Mouse (Mus musculus) 416B (cell line): Measurements from ENCODE around the gene Taz.

ENCODE experiments used
- DNase-seq: peaks from one replicate; pipeline ENCODE4 v3.0.0; 2011; ENCODE audit warnings: low read depth

Taz gene

GRCm38 (mm10) chrX:74281732-74282394 is at the start of gene Taz, which contains the start of gene Dnase1l1:
Gene Taz (plus strand): TSS chrX:74281912.
Gene Dnase1l1 (minus strand): TSS chrX:74282337.
- peak; percentile 93 for DNase-seq

GRCm38 (mm10) chrX:74233196-74233595 is 48.5 kb upstream of the Taz start:
- no peak for DNase-seq

GRCm38 (mm10) chrX:74240332-74240731 is 41.4 kb upstream of the Taz start:
- no peak for DNase-seq

GRCm38 (mm10) chrX:74243396-74243795 is 38.3 kb upstream of the Taz start:
- no peak for DNase-seq

- peak; percentile 88 for DNase-seq
These were observed 37.9 kb upstream of the Taz start for GRCm38 (mm10) chrX:74243807-74244206.

- peak; percentile 92 for DNase-seq
These were observed 37.1 kb upstream of the Taz start for GRCm38 (mm10) chrX:74244614-74245083.

- no peak for DNase-seq
These were observed 36.6 kb upstream of the Taz start for GRCm38 (mm10) chrX:74245107-74245506.

- peak; percentile 79 for DNase-seq
These were observed 36.0 kb upstream of the Taz start for GRCm38 (mm10) chrX:74245687-74246086.

GRCm38 (mm10) chrX:74246213-74246681 is 35.5 kb upstream of the Taz start:
- peak; percentile 94 for DNase-seq

- DNase-seq: peak; percentile 77
These were observed 35.0 kb upstream of the Taz start for GRCm38 (mm10) chrX:74246693-74247092.

- peak; percentile 68 for DNase-seq
These were observed 33.1 kb upstream of the Taz start for GRCm38 (mm10) chrX:74248651-74249050.

GRCm38 (mm10) chrX:74249615-74250014 is 32.1 kb upstream of the Taz start, which contains the start of gene Flna:
Gene Flna (minus strand): TSS chrX:74249820.
- peak; percentile 40 for DNase-seq

- peak; percentile 96 for DNase-seq
These were observed 27.4 kb upstream of the Taz start, which contains the start of gene Emd for GRCm38 (mm10) chrX:74254153-74254887. Gene Emd (plus strand): TSS chrX:74254687.

GRCm38 (mm10) chrX:74254888-74255565 is 26.7 kb upstream of the Taz start:
- peak; percentile 21 for DNase-seq

GRCm38 (mm10) chrX:74257746-74258145 is 24.0 kb upstream of the Taz start:
- DNase-seq: peak; percentile 72

GRCm38 (mm10) chrX:74269736-74270061 is 12.0 kb upstream of the Taz start:
- DNase-seq: no peak

GRCm38 (mm10) chrX:74270062-74270901 is 11.4 kb upstream of the Taz start, which contains the start of gene Rpl10:
Gene Rpl10 (plus strand): TSS chrX:74270812.
- DNase-seq: peak; percentile 99

GRCm38 (mm10) chrX:74270902-74271551 is 10.7 kb upstream of the Taz start:
- peak; percentile 87 for DNase-seq

GRCm38 (mm10) chrX:74273422-74274322 is 8.0 kb upstream of the Taz start:
- peak; percentile 64 for DNase-seq

- peak; percentile 81 for DNase-seq
These were observed 3.8 kb upstream of the Taz start for GRCm38 (mm10) chrX:74277916-74278315.
